Mouse (Mus musculus) neutrophil, adult 65 days (primary cell): ENCODE results near the gene Ndufa9. TPM values are rescaled to one million over a fixed set of nuclear protein-coding genes. Genes with fewer than 3 reads are reported as not detected.

Source experiments
- total RNA-seq: library from RNA; stranded (reverse); gene quantifications from 2 replicates; pipeline ENCODE4 v1.2.4, GENCODE M21; 2023

Gene Ndufa9
- total RNA-seq: 31.5 and 39.6 TPM in 2 replicates

DNA sequence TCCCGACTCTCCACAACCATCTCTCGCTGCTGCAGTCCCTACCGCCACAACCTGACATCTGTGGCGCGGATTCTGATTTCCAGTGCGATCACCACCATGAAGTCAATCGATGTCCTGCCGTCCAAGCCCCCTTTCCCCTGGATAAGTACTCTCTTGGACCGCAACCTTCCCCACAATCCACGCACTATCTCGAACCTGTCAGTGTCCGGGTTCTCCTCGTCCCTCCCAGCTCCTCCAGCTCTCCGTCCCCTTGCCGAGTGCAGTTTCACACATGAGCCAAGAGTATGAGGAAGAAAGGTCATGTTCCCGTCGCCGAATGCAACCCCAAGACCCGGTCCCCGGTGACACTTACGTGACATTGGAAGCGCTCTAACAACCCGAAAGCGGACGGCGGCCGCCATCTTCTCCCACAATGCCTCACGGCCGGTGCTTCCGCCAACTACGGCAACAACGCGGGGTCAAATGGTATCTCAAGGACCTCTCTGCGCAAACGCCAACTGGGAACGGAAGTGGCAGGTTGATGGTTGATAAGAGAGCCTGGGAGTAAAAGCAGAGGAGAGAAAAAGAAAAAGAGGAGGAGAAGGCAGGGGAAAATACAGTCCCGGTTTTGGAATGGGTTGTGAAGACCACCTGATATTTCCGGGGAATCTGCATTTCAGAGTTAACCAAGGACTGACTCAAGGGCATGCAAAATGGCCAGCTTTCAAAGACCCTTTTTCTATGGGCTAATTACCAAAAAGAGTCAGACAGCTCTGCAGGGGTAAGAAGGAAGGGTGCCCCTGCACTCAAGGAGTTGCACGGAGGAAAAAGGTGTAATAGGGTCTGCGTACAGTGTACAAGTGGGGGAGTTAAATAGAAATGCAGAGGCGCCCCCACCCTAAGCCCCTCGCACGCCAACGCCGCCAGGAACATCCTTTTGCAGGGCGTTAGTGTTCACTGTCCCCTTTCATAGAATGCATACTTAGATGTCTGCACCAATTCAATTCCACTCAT is at the start of gene Ndufa9:
Ndufa9 (minus strand) TSS at position 425 of the 993 bp plus-strand sequence.

DNA sequence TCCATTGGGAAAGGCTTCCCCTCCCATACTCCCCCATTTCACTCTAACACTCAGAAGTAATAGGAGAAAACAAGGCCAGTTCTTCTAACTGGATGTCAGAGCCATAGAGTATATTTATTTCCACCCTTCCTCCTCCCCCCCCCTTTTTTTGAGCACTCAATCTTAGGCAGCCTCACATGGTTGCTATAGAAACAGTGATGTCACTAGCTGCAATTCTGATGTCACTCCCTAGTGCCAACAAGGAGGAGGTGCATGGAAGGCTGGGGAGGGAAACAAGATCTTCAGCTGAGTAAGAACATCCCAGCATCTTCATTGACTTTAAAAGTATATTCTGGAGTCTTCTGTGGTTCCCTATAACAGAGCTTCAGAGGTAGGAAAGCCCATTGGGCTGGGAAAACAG is 3.9 kb upstream of the Ndufa9 start, which contains the start of gene Akap3:
Akap3 (plus strand) TSS at position 218 of the 400 bp plus-strand sequence.

Other genes starting within 250 kb of the Ndufa9 start
- gene Kcna1, start 202.8 kb downstream of the Ndufa9 start, total RNA-seq: not detected in 2 replicates
- not detected in 2 replicates for gene Kcna6, start 108.5 kb downstream of the Ndufa9 start, total RNA-seq
- not detected in 2 replicates for gene Akap3, start 4.0 kb upstream of the Ndufa9 start, total RNA-seq
- not detected in 2 replicates for gene Dyrk4, start 72.7 kb upstream of the Ndufa9 start, total RNA-seq
- gene Rad51ap1, start 90.5 kb upstream of the Ndufa9 start, total RNA-seq: 11.9 and 14.3 TPM in 2 replicates
- 19.3 and 21.1 TPM in 2 replicates for gene D6Wsu163e, start 90.8 kb upstream of the Ndufa9 start, total RNA-seq
- not detected in 2 replicates for gene Fgf6, start 166.4 kb upstream of the Ndufa9 start, total RNA-seq
- not detected in 2 replicates for gene Fgf23, start 223.8 kb upstream of the Ndufa9 start, total RNA-seq